In the genomic region with DNA sequence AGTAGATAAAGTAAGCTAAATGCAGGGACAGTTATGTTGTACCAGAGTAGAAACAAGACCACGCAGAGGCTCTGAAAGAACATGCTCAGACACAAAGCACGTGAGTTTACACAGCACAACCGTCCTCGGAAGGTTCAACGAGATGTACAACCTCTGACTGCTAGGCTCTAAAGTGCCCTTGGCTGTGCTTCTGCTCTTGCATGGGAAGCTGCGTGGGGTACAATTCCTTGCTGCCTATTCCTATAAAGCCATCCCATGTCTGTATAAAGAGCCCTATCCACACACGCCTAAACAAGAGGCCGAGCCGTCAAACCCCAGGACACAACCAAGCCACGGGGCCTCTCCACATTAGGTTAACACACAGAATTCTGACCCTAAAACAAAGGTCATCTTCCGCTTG, we compare ENCODE assay signal across 12 mouse cellular contexts. TPM values are rescaled to one million over a fixed set of nuclear protein-coding genes. Genes with fewer than 3 reads are reported as not detected.
DNase-seq lines count a peak whose midpoint lies in the region; ATAC-seq and TF ChIP-seq lines count a peak whose summit lies in the region.
"Had no signal": no experiment of that assay in that cellular context is flagged by ENCODE, and none has a peak within 500 bp of the region (broad histone marks: within the 10 kb centered on the region; RNA-seq: fewer than 3 reads in every experiment).

No protein-coding gene starts in this region.

- peaks cover 5% of the 10 kb centered on the region for H3K27me3 ChIP-seq in heart, embryonic 10.5 days (ENCODE audit: insufficient read depth, poor library complexity, severe bottlenecking)
- peaks cover 5% of the 10 kb centered on the region for H3K27me3 ChIP-seq in lung, embryonic 15.5 days
- no peaks in the 10 kb centered on the region for H3K27me3 ChIP-seq in hindbrain, embryonic 16.5 days (replicated peaks; ENCODE audit: control insufficient read depth, insufficient read depth, low read length)

- no peak for TF ChIP-seq POLR2A in olfactory bulb, adult 2 months (IDR thresholded peaks at IDR 0.05; ENCODE audit: insufficient read depth, low read depth, low read length)

- H3K27ac ChIP-seq in heart, embryonic 10.5 days = peak overlapping the region; percentile 11; the same call in 1 of the 2 replicates
- no peak overlapping the region for H3K27ac ChIP-seq in lung, embryonic 15.5 days
- H3K27ac ChIP-seq in hindbrain, embryonic 16.5 days (ENCODE audit: low read depth, low read length) = peak overlapping the region; percentile 19
- peak overlapping the region; percentile 29 for H3K27ac ChIP-seq in olfactory bulb, adult 2 months (ENCODE audit: insufficient read depth, low read depth, low read length)

- H3K9ac ChIP-seq in lung, embryonic 15.5 days = no peak overlapping the region
- H3K9ac ChIP-seq in hindbrain, embryonic 16.5 days (ENCODE audit: low read depth, low read length) = peak overlapping the region; percentile 55

- TF ChIP-seq CTCF in olfactory bulb, adult 2 months (IDR thresholded peaks at IDR 0.05; ENCODE audit: insufficient read depth, low read depth, low read length) = no peak

- 53% methylated on average over 11 of the region's 11 CpGs for WGBS in heart, embryonic 10.5 days
- WGBS in lung, embryonic 15.5 days = 63% methylated on average over 11 of the region's 11 CpGs
- 16% methylated on average over 11 of the region's 11 CpGs for WGBS in hindbrain, embryonic 16.5 days
- 35% methylated on average over 11 of the region's 11 CpGs for WGBS in olfactory bulb, adult 2 months

- no peaks in the 10 kb centered on the region for H3K36me3 ChIP-seq in heart, embryonic 10.5 days
- H3K36me3 ChIP-seq in lung, embryonic 15.5 days = no peaks in the 10 kb centered on the region
- no peaks in the 10 kb centered on the region for H3K36me3 ChIP-seq in hindbrain, embryonic 16.5 days (ENCODE audit: control insufficient read depth, insufficient read depth, low read length)

- DNase-seq in heart, embryonic 10.5 days (ENCODE audit: low spot score) = no peak
- no peak for DNase-seq in heart, adult 8-10 months (ENCODE audit: low spot score)
- DNase-seq in lung, postnatal 25 days (ENCODE audit: low spot score) = no peak
- no peak for DNase-seq in urinary bladder, adult 2 months (ENCODE audit: low spot score)
- no peak for DNase-seq in urinary bladder, postnatal 25 days (ENCODE audit: low spot score)
- DNase-seq: adrenal gland, postnatal 25 days; cerebellum, adult 9-11 months; kidney, postnatal 14 days; left cerebral cortex, postnatal 4 days had no signal

- H3K9me3 ChIP-seq in heart, embryonic 10.5 days = no peaks in the 10 kb centered on the region
- no peaks in the 10 kb centered on the region for H3K9me3 ChIP-seq in lung, embryonic 15.5 days
- H3K9me3 ChIP-seq in hindbrain, embryonic 16.5 days (ENCODE audit: control insufficient read depth, low read length) = no peaks in the 10 kb centered on the region

- 0 out of 2 replicates have a peak overlapping the region, but pooled peaks have one; percentile 81 for H3K4me2 ChIP-seq in lung, embryonic 15.5 days
- H3K4me2 ChIP-seq in hindbrain, embryonic 16.5 days (ENCODE audit: low read length) = peak overlapping the region; percentile 65

- H3K4me1 ChIP-seq in heart, embryonic 10.5 days = peaks cover 28% of the 10 kb centered on the region
- peaks cover 10% of the 10 kb centered on the region for H3K4me1 ChIP-seq in lung, embryonic 15.5 days
- H3K4me1 ChIP-seq in hindbrain, embryonic 16.5 days (ENCODE audit: control insufficient read depth, insufficient read depth, low read depth, low read length) = peaks cover 9% of the 10 kb centered on the region
- H3K4me1 ChIP-seq in olfactory bulb, adult 2 months (ENCODE audit: control insufficient read depth, insufficient read depth, low read length) = peaks cover 8% of the 10 kb centered on the region

- no peak for ATAC-seq in lung, embryonic 15.5 days (ENCODE audit: borderline replicate concordance, extremely low read depth, low FRiP score, low TSS enrichment)
- 0 out of 2 replicates have a peak, but pooled peaks have one; percentile 15 for ATAC-seq in hindbrain, embryonic 16.5 days

- 0 out of 2 replicates have a peak overlapping the region, but pooled peaks have one; percentile 29 for H3K4me3 ChIP-seq in heart, embryonic 10.5 days
- no peak overlapping the region for H3K4me3 ChIP-seq in lung, embryonic 15.5 days
- peak overlapping the region; percentile 87 for H3K4me3 ChIP-seq in hindbrain, embryonic 16.5 days (ENCODE audit: low read length)
- peak overlapping the region; percentile 25 for H3K4me3 ChIP-seq in olfactory bulb, adult 2 months (ENCODE audit: insufficient read depth, low read depth, low read length)

RNA-seq across cellular contexts. Expression of a gene that starts 1.9 kb away (rescaled TPM):
- 1.8 and 2.4 TPM in 2 replicates for polyA plus RNA-seq in heart, embryonic 10.5 days (2016; fragmentation: Nextera tagmentation; extraction: Ambion mirVana)
- total RNA-seq in heart, adult 8-10 months (2022) = 1 to 10 TPM; 8.0 to 9.2 (median 8.6) TPM
- polyA plus RNA-seq in lung, embryonic 15.5 days (2015; fragmentation: Nextera tagmentation; extraction: Ambion mirVana) = 2.2 and 2.7 TPM in 2 replicates
- 11.5 and 11.8 TPM in 2 replicates for polyA plus RNA-seq in hindbrain, embryonic 16.5 days (2015; fragmentation: Nextera tagmentation; extraction: Ambion mirVana)
- polyA plus RNA-seq in olfactory bulb, adult 2 months (2012; ENCODE audit: insufficient read depth, insufficient read length, low replicate concordance, missing spikeins) = not detected in 2 replicates
- 5.0 and 7.7 TPM in 2 replicates for polyA plus RNA-seq in urinary bladder, adult 2 months (2012; rRNA removed)
